Mouse (Mus musculus): ENCODE results near the gene Kcng4. TPM values are rescaled to one million over a fixed set of nuclear protein-coding genes. Genes with fewer than 3 reads are reported as not detected.

The Kcng4 gene
- under 1 TPM; 0.06 to 0.16 TPM for total RNA-seq (2021)

- intact Hi-C loops (cut with DNase I), result no loop called here
- DNase-seq (ENCODE audit: low spot score), result no peak
Observed at GRCm38 (mm10) chr8:119635378-119635777, at the start of gene Kcng4. Gene Kcng4 (minus strand): TSS chr8:119635680.

- intact Hi-C loops (cut with DNase I), result loop anchor here (5.0 kb wide), 3 partner anchors 72 to 232 kb away; partner anchors contain the start of genes Necab2 and Taf1c
- DNase-seq (ENCODE audit: low spot score), result no peak
Observed at GRCm38 (mm10) chr8:119679184-119679583, 43.7 kb upstream of the Kcng4 start.

- DNase-seq (ENCODE audit: low spot score), result no peak
- intact Hi-C loops (cut with DNase I), result loop anchor here (5.0 kb wide), 3 partner anchors 71 to 231 kb away; partner anchors contain the start of genes Necab2 and Taf1c
Observed at GRCm38 (mm10) chr8:119678138-119678843, 42.8 kb upstream of the Kcng4 start.

- intact Hi-C loops (cut with DNase I), result loop anchor here (1.0 to 5.0 kb wide), 4 partner anchors 19 to 229 kb away; partner anchors contain the start of genes Necab2 and Taf1c
- peak; percentile 74 for DNase-seq (ENCODE audit: low spot score)
Observed at GRCm38 (mm10) chr8:119676389-119676788, 40.9 kb upstream of the Kcng4 start.

- no peak for DNase-seq (ENCODE audit: low spot score)
- intact Hi-C loops (cut with DNase I), result loop anchor here (5.0 kb wide), 3 partner anchors 68 to 228 kb away; partner anchors contain the start of genes Necab2 and Taf1c
Observed at GRCm38 (mm10) chr8:119675457-119675856, 40.0 kb upstream of the Kcng4 start.

- intact Hi-C loops (cut with DNase I), result no loop called here
- DNase-seq (ENCODE audit: low spot score), result no peak
Observed at GRCm38 (mm10) chr8:119673976-119674555, 38.6 kb upstream of the Kcng4 start.

GRCm38 (mm10) chr8:119670419-119671091 lies 35.1 kb upstream of the Kcng4 start:
- DNase-seq (ENCODE audit: low spot score), result peak; percentile 61
- intact Hi-C loops (cut with DNase I), result no loop called here

- DNase-seq (ENCODE audit: low spot score), result no peak
- intact Hi-C loops (cut with DNase I), result no loop called here
Observed at GRCm38 (mm10) chr8:119669284-119669683, 33.8 kb upstream of the Kcng4 start.

- DNase-seq (ENCODE audit: low spot score), result no peak
- intact Hi-C loops (cut with DNase I), result no loop called here
Observed at GRCm38 (mm10) chr8:119668447-119668846, 33.0 kb upstream of the Kcng4 start.

GRCm38 (mm10) chr8:119666219-119666951 lies 30.9 kb upstream of the Kcng4 start, which contains the start of gene Wfdc1:
Gene Wfdc1 (plus strand): TSS chr8:119666365.
- intact Hi-C loops (cut with DNase I), result no loop called here

GRCm38 (mm10) chr8:119665270-119665669 lies 29.8 kb upstream of the Kcng4 start:
- no peak for DNase-seq (ENCODE audit: low spot score)
- intact Hi-C loops (cut with DNase I), result no loop called here

More at GRCm38 (mm10) chr8:119666219-119666951, 30.9 kb upstream of the Kcng4 start, which contains the start of gene Wfdc1:
- DNase-seq (ENCODE audit: low spot score), result peak; percentile 24

- DNase-seq (ENCODE audit: low spot score), result no peak
- intact Hi-C loops (cut with DNase I), result no loop called here
Observed at GRCm38 (mm10) chr8:119663440-119663839, 28.0 kb upstream of the Kcng4 start.

- no peak for DNase-seq (ENCODE audit: low spot score)
- intact Hi-C loops (cut with DNase I), result no loop called here
Observed at GRCm38 (mm10) chr8:119661892-119662291, 26.4 kb upstream of the Kcng4 start.

GRCm38 (mm10) chr8:119661081-119661480 lies 25.6 kb upstream of the Kcng4 start:
- intact Hi-C loops (cut with DNase I), result no loop called here
- peak; percentile 81 for DNase-seq (ENCODE audit: low spot score)

GRCm38 (mm10) chr8:119656709-119657464 lies 21.4 kb upstream of the Kcng4 start:
- DNase-seq (ENCODE audit: low spot score), result no peak
- intact Hi-C loops (cut with DNase I), result loop anchor here (1.0 kb wide), 1 partner anchor 19 kb away; no protein-coding TSS in a partner anchor

- intact Hi-C loops (cut with DNase I), result no loop called here
- DNase-seq (ENCODE audit: low spot score), result no peak
Observed at GRCm38 (mm10) chr8:119651324-119651723, 15.8 kb upstream of the Kcng4 start.

- intact Hi-C loops (cut with DNase I), result no loop called here
- DNase-seq (ENCODE audit: low spot score), result no peak
Observed at GRCm38 (mm10) chr8:119646846-119647245, 11.4 kb upstream of the Kcng4 start.

GRCm38 (mm10) chr8:119646197-119646596 lies 10.7 kb upstream of the Kcng4 start:
- no peak for DNase-seq (ENCODE audit: low spot score)
- intact Hi-C loops (cut with DNase I), result no loop called here

GRCm38 (mm10) chr8:119644981-119645597 lies 9.6 kb upstream of the Kcng4 start:
- DNase-seq (ENCODE audit: low spot score), result no peak
- intact Hi-C loops (cut with DNase I), result no loop called here

Measured in heart, postnatal 25 days (tissue).